Mouse (Mus musculus): ENCODE results near the gene Ush2a. TPM values are rescaled to one million over a fixed set of nuclear protein-coding genes. Genes with fewer than 3 reads are reported as not detected.

The Ush2a gene
- polyA plus RNA-seq, 1 experiment from 2014 or later = 0.06 TPM

DNA sequence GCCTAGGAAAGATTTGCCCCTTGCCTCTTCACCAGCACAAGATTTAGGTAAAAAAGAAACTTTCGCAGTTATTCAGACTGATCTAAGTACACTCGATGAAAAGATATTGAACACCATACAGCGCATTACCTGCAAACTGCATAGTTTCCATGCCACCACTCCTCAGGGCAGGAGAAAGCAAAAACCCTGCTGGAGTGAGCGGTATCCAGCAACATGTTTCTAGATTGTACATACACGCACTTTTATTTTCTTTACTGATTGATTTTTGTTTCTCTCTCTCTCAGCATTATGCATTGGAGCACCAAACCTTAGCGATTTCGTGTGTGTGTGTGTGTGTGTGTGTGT lies 746.1 kb downstream of the Ush2a start:
- no peaks in the 10 kb centered on the region for H3K36me3 ChIP-seq (ENCODE audit: control insufficient read depth, insufficient read depth, low read length)
- peaks cover 25% of the 10 kb centered on the region for H3K4me1 ChIP-seq (ENCODE audit: control insufficient read depth, insufficient read depth, low read length)
- 0 out of 2 replicates have a peak, but pooled peaks cover under 1% of the 10 kb centered on the region for H3K27me3 ChIP-seq (ENCODE audit: control insufficient read depth, insufficient read depth, low read depth, low read length)
- 0 out of 2 replicates have a peak overlapping the region, but pooled peaks have one; percentile 5 for H3K27ac ChIP-seq (ENCODE audit: low read length)
- H3K4me2 ChIP-seq (ENCODE audit: low read length) = peak overlapping the region; percentile 49
- peak overlapping the region; percentile 93; the same call in 1 of the 2 replicates for H3K9ac ChIP-seq (ENCODE audit: low read depth, low read length)
- H3K4me3 ChIP-seq (ENCODE audit: low read depth, low read length) = peak overlapping the region; percentile 99
- WGBS = 45% methylated on average over 7 of the region's 7 CpGs
- H3K9me3 ChIP-seq (replicated peaks; ENCODE audit: control insufficient read depth, low read length, poor library complexity, severe bottlenecking) = no peaks in the 10 kb centered on the region
- no peak; the same call in none of the 2 replicates for ATAC-seq

DNA sequence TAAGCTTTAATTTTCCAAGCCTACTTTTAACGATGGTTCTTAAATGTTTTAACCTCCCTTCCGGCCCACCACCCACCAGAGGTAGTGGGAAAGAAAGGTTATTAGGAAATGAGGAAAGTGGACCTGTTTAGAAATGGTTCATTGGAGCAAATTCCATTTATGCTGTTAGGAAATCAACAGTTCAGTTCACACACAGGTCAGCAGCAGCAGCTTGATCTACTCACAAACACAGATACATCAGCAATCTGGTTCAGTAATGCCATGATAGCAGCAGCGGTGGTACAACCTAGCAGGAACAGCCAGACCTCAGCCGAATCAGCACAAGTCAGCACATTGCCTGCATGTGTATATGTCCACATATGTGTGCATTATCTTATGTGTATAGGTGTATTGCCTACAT lies 748.8 kb downstream of the Ush2a start:
- WGBS = 94% methylated on average over 4 of the region's 4 CpGs
- ATAC-seq = no peak

DNA sequence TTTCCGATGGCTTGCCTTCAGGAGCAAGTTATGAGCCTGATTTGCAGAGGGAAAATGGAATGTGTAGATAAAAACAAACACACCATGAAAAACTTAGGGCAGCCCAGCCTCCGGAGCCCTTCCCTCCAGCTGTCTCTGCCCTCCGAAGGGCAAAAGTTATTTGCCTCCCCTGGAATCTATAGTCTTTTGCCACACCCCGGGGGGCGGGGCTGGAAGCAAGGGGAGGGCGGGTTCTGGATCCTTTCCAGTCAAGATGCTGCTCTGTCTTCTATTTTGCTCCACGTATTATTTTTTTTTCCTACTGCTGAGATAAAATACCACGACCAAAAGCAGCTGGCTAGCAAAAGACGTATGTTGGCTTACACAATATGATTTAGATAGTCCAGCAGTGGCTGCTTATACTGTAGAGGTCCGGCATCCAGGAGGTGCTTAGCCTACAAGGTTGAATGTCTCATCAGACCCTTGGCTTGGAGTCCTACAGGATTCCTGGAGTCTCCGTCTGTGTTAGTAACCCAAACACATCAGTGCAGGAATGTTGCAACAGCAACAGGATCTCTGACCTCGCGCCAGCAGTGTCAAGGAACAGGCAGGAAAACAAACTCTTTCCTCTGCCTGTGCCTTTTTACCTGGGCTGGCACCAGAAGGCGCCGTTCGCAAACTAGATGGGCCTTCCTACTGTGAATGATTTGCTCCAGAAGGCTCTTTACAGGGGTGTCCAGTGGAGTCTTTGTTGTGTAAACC lies 751.2 kb downstream of the Ush2a start:
- no peak overlapping the region for H3K9ac ChIP-seq (ENCODE audit: low read depth, low read length)
- H3K27me3 ChIP-seq (ENCODE audit: control insufficient read depth, insufficient read depth, low read depth, low read length) = 0 out of 2 replicates have a peak, but pooled peaks cover 3% of the 10 kb centered on the region
- no peak for ATAC-seq
- H3K36me3 ChIP-seq (ENCODE audit: control insufficient read depth, insufficient read depth, low read length) = no peaks in the 10 kb centered on the region
- H3K9me3 ChIP-seq (replicated peaks; ENCODE audit: control insufficient read depth, low read length, poor library complexity, severe bottlenecking) = no peaks in the 10 kb centered on the region
- H3K4me1 ChIP-seq (ENCODE audit: control insufficient read depth, insufficient read depth, low read length) = peaks cover 5% of the 10 kb centered on the region
- no peak overlapping the region for H3K4me3 ChIP-seq (ENCODE audit: low read depth, low read length)
- WGBS = 11% methylated on average over 16 of the region's 16 CpGs
- H3K27ac ChIP-seq (ENCODE audit: low read length) = no peak overlapping the region
- peak overlapping the region; percentile 28 for H3K4me2 ChIP-seq (ENCODE audit: low read length)

More for the DNA sequence above, 748.8 kb downstream of the Ush2a start:
- H3K4me3 ChIP-seq (ENCODE audit: low read depth, low read length) = no peak overlapping the region
- H3K4me1 ChIP-seq (ENCODE audit: control insufficient read depth, insufficient read depth, low read length) = peaks cover 18% of the 10 kb centered on the region
- no peak overlapping the region for H3K27ac ChIP-seq (ENCODE audit: low read length)
- H3K4me2 ChIP-seq (ENCODE audit: low read length) = no peak overlapping the region
- H3K9me3 ChIP-seq (replicated peaks; ENCODE audit: control insufficient read depth, low read length, poor library complexity, severe bottlenecking) = no peaks in the 10 kb centered on the region
- no peak overlapping the region for H3K9ac ChIP-seq (ENCODE audit: low read depth, low read length)
- no peaks in the 10 kb centered on the region for H3K36me3 ChIP-seq (ENCODE audit: control insufficient read depth, insufficient read depth, low read length)
- H3K27me3 ChIP-seq (ENCODE audit: control insufficient read depth, insufficient read depth, low read depth, low read length) = 0 out of 2 replicates have a peak, but pooled peaks cover 3% of the 10 kb centered on the region

DNA sequence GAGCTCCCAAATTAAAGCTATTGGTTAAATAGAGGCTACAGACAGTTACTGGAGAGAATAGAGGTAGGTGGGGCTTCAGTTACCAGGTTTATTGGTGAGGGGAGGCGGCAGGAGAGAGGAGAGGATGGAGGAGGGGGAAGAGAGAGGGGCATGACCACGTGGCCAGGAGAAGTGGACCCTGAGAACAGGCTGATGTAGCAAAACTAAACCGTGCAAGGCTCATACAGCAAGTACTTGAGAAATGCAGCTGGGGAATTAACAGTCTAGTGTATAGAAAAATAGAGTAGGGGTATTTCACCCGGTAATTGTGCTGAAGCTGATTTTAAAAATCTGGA lies 751.7 kb downstream of the Ush2a start:
- Histone ChIP-seq H3K4me1 (ENCODE audit: control insufficient read depth, insufficient read depth, low read length) (peaks cover 5% of the 10 kb centered on the region), H3K4me3 (ENCODE audit: low read depth, low read length) (no peak overlapping the region), H3K9me3 (replicated peaks; ENCODE audit: control insufficient read depth, low read length, poor library complexity, severe bottlenecking) (no peaks in the 10 kb centered on the region), H3K9ac (ENCODE audit: low read depth, low read length) (no peak overlapping the region), H3K27me3 (ENCODE audit: control insufficient read depth, insufficient read depth, low read depth, low read length) (0 out of 2 replicates have a peak, but pooled peaks cover 3% of the 10 kb centered on the region), H3K36me3 (ENCODE audit: control insufficient read depth, insufficient read depth, low read length) (no peaks in the 10 kb centered on the region), H3K27ac (ENCODE audit: low read length) (no peak overlapping the region), H3K4me2 (ENCODE audit: low read length) (peak overlapping the region; percentile 28)
- no peak for ATAC-seq
- 13% methylated on average over 4 of the region's 4 CpGs for WGBS

All from midbrain, embryonic 16.5 days (tissue).